8 mouse cellular contexts compared by ENCODE assay signal in genomic region chr16:52031091-52031689, GRCm38 (mm10). TPM values are rescaled to one million over a fixed set of nuclear protein-coding genes. Genes with fewer than 3 reads are reported as not detected.
DNase-seq lines count a peak whose midpoint lies in the region; ATAC-seq and TF ChIP-seq lines count a peak whose summit lies in the region.

Gene Cblb (plus strand): TSS chr16:52031225.

- peak within 1 kb of the TSS; percentile 83 for H3K27ac ChIP-seq in ES-Bruce4 (ENCODE audit: insufficient read depth, low read length)
- H3K27ac ChIP-seq in forebrain, embryonic 14.5 days (ENCODE audit: low read depth, low read length): peak within 1 kb of the TSS; percentile 97
- peak within 1 kb of the TSS; percentile 97 for H3K27ac ChIP-seq in neural tube, embryonic 15.5 days (replicated peaks)

- peak; percentile 20; the same call in 1 of the 2 replicates for TF ChIP-seq EP300 in ES-Bruce4 (IDR thresholded peaks at IDR 0.05; ENCODE audit: insufficient read depth, low read depth, low read length)

- H3K9me3 ChIP-seq in ES-Bruce4 (replicated peaks; ENCODE audit: control insufficient read depth, insufficient read depth, low read length, poor library complexity, severe bottlenecking): no peaks in the 10 kb centered on the region
- no peaks in the 10 kb centered on the region for H3K9me3 ChIP-seq in forebrain, embryonic 14.5 days (replicated peaks; ENCODE audit: control insufficient read depth, low read length)
- no peaks in the 10 kb centered on the region for H3K9me3 ChIP-seq in neural tube, embryonic 15.5 days (replicated peaks)

- H3K36me3 ChIP-seq in ES-Bruce4 (ENCODE audit: control insufficient read depth, insufficient read depth, low read length, poor library complexity, severe bottlenecking): 0 out of 2 replicates have a peak, but pooled peaks cover 3% of the 10 kb centered on the region
- H3K36me3 ChIP-seq in forebrain, embryonic 14.5 days (ENCODE audit: control insufficient read depth, insufficient read depth, low read length): peaks cover 18% of the 10 kb centered on the region; the same call in 1 of the 2 replicates
- H3K36me3 ChIP-seq in neural tube, embryonic 15.5 days: no peaks in the 10 kb centered on the region

- intact Hi-C loops in heart, postnatal 14 days (cut with DNase I): loop anchor here (5.0 kb wide), 3 partner anchors 41 to 146 kb away; no protein-coding TSS in a partner anchor

- peak; percentile 99 for DNase-seq in forebrain, embryonic 14.5 days (ENCODE audit: low spot score)
- DNase-seq in heart, postnatal 14 days: peak; percentile 99
- DNase-seq in layer of hippocampus, adult 11-12 months (ENCODE audit: low spot score): peak; percentile 97
- peak; percentile 99 for DNase-seq in lung, adult 18-20 months
- peak; percentile 96 for DNase-seq in testis, postnatal 14 days (ENCODE audit: low spot score)

- TF ChIP-seq POLR2A in ES-Bruce4 (IDR thresholded peaks at IDR 0.05; ENCODE audit: insufficient read depth, low read length): peak; percentile 48

- no peaks in the 10 kb centered on the region for H3K27me3 ChIP-seq in ES-Bruce4 (ENCODE audit: control insufficient read depth, insufficient read depth, low read length, poor library complexity, severe bottlenecking)
- H3K27me3 ChIP-seq in forebrain, embryonic 14.5 days (replicated peaks; ENCODE audit: control insufficient read depth, insufficient read depth, low read length): no peaks in the 10 kb centered on the region
- H3K27me3 ChIP-seq in neural tube, embryonic 15.5 days (replicated peaks): no peaks in the 10 kb centered on the region

- under 1% methylated on average over 38 of the region's 38 CpGs for WGBS in forebrain, embryonic 14.5 days
- under 1% methylated on average over 38 of the region's 38 CpGs for WGBS in neural tube, embryonic 15.5 days

- H3K4me2 ChIP-seq in forebrain, embryonic 14.5 days (ENCODE audit: low read length): peak within 1 kb of the TSS; percentile 67
- H3K4me2 ChIP-seq in neural tube, embryonic 15.5 days: peak within 1 kb of the TSS; percentile 67

- peak within 1 kb of the TSS; percentile 100 for H3K4me3 ChIP-seq in ES-Bruce4 (ENCODE audit: low read depth, low read length)
- H3K4me3 ChIP-seq in forebrain, embryonic 14.5 days (ENCODE audit: low read depth, low read length): peak within 1 kb of the TSS; percentile 96
- H3K4me3 ChIP-seq in neural tube, embryonic 15.5 days (replicated peaks): peak within 1 kb of the TSS; percentile 98

- H3K9ac ChIP-seq in ES-Bruce4 (ENCODE audit: low read depth, poor library complexity, severe bottlenecking): peak within 1 kb of the TSS; percentile 80
- peak within 1 kb of the TSS; percentile 93 for H3K9ac ChIP-seq in forebrain, embryonic 14.5 days (ENCODE audit: low read length)
- H3K9ac ChIP-seq in neural tube, embryonic 15.5 days (replicated peaks): peak within 1 kb of the TSS; percentile 94

- peak; percentile 96 for ATAC-seq in cerebellum, adult (ENCODE audit: insufficient number of reproducible peaks, low FRiP score, low TSS enrichment)
- peak; percentile 99 for ATAC-seq in forebrain, embryonic 14.5 days
- ATAC-seq in neural tube, embryonic 15.5 days (ENCODE audit: low FRiP score): peak; percentile 99

- TF ChIP-seq CTCF in ES-Bruce4 (IDR thresholded peaks at IDR 0.05; ENCODE audit: low read depth, low read length): no peak

- H3K4me1 ChIP-seq in ES-Bruce4 (ENCODE audit: control insufficient read depth, insufficient read depth, low read length): peaks cover 2% of the 10 kb centered on the region
- H3K4me1 ChIP-seq in forebrain, embryonic 14.5 days (ENCODE audit: control insufficient read depth, insufficient read depth, low read length): peaks cover 22% of the 10 kb centered on the region
- peaks cover 41% of the 10 kb centered on the region for H3K4me1 ChIP-seq in neural tube, embryonic 15.5 days

RNA-seq across cellular contexts. Expression of gene Cblb, which starts in this region (rescaled TPM):
- polyA plus RNA-seq in ES-Bruce4 (2011; ENCODE audit: insufficient read depth, insufficient read length, low read depth, missing spikeins): 19.8 and 21.1 TPM in 2 replicates
- 16.8 and 19.2 TPM in 2 replicates for polyA plus RNA-seq in forebrain, embryonic 14.5 days (2014; fragmentation: Nextera tagmentation; extraction: Ambion mirVana)
- total RNA-seq in heart, postnatal 14 days (2021): 10 to 100 TPM; 17.5 to 17.7 TPM
- polyA plus RNA-seq in neural tube, embryonic 15.5 days (2015; fragmentation: Nextera tagmentation; extraction: Ambion mirVana): 7.7 and 10.8 TPM in 2 replicates

Comparison
In these comparisons a context has a peak if more than half of its experiments do, and no peak if none do; other contexts are left out.
1. Peak in every context shown above with its lines: DNase-seq, ATAC-seq, H3K4me3 ChIP-seq and H3K27ac ChIP-seq.